Mouse (Mus musculus): ENCODE results near the gene Nrxn2. TPM values are rescaled to one million over a fixed set of nuclear protein-coding genes. Genes with fewer than 3 reads are reported as not detected.

The Nrxn2 gene
- total RNA-seq, 2 experiments from 2014 or later = 7.5 to 14.5 TPM

DNA sequence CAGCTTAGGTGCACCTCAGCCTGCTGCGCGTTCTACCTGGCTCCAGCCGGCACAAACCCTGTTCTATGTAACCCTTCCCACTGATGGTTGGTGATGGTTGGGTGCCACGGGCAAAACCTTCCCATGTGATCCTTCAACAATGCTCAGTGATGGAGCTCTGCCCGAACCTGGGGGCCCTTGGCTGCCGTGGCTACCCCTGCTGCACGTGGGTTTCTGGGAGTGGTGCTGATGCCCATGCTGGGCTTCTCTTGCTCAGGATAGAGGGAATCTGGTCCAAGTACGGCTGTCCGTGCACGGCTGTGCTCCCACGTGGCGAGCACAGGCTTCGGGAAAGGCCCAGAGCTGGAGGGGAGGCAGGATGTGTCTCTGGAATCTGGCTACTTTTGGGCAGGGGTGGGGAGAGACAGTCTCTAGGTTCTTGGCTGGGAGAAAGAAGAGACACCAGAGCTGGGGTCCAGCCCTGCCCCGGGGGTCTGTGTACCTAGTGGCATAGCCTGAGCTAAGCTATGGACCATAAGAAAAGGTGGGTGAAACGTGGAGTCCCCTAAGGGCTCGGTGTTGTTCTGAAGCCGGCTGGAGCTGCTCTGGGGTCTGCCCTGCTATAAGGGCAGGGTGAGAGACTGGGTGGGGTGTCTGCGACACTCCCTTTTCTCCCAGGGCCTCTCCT, 76.1 kb downstream of the Nrxn2 start:
- DNase-seq = no peak

GRCm38 (mm10) chr19:6495714-6496113, 77.2 kb downstream of the Nrxn2 start:
- no peak for DNase-seq

- DNase-seq = no peak
Measured at GRCm38 (mm10) chr19:6496462-6497149, 78.1 kb downstream of the Nrxn2 start.

DNA sequence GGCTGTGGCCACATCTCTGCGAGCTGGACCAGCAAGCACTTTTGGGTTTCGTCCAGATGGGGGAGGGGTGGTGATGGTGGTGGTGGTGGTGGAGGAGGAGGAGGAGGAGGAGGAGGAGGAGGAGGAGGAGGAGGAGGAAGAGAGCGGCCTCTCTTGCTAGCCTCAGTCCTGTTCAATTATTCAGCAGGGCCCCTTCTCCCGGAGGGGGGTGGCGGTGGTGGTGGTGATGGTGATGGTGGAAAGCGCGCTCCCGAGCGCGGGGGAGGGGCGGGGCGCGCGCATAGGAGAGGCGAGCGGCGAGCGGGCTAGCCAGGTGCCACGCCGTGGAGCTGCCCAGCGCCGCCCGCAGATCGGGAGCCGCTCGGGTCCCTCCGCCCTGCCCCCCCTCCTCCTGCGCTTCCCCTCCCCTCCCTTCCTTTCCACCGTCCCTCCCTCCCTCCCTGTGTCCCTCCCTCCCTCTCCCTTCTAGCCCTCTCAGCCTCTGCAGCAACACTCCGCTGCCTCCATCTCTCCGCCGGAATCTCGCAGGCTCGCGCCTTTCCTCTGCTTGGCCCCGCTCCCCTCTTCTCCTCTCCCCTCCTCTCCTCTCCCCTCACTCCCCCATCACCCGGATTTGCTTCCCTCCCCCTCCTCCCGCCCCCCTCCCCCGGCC, 78.7 kb downstream of the Nrxn2 start:
- DNase-seq = peak; percentile 29

- no peak for DNase-seq
Measured at GRCm38 (mm10) chr19:6497803-6498202, 79.3 kb downstream of the Nrxn2 start.

GRCm38 (mm10) chr19:6498350-6499131, 80.0 kb downstream of the Nrxn2 start:
- no peak for DNase-seq

DNA sequence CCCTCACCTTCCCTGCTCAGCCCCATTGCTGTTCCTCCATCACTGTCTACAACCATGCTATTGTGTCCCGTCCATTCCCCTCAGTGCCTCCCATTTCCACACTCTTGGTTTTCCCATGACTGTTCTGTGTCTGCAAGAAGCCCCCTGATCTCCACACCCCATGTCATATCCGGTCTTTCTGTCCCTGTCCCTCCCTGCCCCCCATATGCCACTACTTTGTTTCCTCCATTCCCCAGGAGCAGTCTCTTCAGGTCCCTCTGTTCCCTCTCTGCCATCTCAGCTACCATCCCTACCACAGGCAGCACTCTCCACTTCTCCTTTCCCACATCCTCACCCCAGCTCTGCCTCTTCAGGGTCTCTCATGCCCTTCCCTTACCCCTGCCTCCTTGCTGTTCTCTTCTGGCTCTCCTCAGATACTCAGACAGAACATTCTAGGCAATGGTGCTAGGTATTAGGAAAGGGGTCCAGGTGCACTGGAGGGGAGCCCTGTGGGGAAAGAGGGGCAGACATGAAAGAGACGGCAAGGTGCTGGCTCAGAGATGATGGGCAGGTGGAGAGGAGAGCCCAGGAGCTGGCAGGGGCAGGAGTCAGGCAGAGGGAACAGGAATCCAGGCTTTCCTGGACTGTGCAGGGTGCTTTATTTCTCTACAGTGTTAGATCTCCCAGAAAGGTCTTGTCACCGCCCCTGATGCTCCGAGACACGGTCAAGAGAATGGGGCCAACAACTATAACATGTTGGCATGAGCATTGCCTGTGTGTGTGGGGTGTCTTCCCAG, 81.5 kb downstream of the Nrxn2 start:
- DNase-seq = no peak

DNA sequence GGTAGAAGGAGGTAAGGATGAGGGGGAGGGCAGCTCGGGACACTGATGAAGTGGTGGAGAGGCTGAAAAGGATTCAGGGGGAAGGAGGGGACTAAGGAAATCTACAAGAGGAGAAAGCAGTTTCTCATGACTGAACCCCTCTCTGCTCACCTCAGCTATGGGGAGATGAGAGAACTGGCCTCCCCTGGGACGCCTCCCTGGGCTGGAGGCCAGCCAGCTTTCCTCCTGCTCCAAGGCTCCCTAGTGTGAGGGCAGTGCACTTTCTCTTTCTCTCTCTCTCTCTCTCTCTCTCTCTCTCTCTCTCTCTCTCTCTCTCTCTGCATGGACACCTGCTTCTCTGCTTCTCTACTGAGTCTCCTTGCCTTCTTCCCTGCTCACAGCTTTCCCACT, 82.1 kb downstream of the Nrxn2 start:
- DNase-seq = no peak

DNA sequence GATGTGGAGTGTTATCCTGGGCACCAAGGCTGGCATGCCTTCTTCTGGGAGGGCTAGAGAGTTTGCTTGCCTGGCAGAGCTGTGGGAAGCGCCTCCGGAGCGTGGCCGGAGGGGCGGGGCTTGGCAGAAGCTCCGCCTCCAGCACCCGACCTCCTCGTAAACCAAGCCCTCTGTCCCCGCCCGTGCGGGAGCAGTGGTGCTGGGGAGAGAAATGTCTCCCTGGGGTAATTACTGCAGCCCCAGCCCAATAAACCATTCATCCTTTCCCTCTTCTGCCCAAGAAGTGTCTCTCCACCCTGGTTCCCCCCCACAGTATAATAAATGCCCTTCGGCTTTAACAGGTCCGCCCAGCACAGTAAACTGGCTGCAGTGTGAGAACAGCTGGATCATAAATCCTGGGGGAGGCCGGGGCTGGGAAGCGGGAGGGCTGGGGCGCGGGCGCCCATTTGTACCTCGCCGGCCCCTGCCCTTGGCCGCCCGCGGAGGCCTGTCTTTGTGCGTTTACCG, 83.6 kb downstream of the Nrxn2 start:
- peak; percentile 72 for DNase-seq

GRCm38 (mm10) chr19:6502543-6503319, 84.2 kb downstream of the Nrxn2 start:
- peak; percentile 83 for DNase-seq

DNA sequence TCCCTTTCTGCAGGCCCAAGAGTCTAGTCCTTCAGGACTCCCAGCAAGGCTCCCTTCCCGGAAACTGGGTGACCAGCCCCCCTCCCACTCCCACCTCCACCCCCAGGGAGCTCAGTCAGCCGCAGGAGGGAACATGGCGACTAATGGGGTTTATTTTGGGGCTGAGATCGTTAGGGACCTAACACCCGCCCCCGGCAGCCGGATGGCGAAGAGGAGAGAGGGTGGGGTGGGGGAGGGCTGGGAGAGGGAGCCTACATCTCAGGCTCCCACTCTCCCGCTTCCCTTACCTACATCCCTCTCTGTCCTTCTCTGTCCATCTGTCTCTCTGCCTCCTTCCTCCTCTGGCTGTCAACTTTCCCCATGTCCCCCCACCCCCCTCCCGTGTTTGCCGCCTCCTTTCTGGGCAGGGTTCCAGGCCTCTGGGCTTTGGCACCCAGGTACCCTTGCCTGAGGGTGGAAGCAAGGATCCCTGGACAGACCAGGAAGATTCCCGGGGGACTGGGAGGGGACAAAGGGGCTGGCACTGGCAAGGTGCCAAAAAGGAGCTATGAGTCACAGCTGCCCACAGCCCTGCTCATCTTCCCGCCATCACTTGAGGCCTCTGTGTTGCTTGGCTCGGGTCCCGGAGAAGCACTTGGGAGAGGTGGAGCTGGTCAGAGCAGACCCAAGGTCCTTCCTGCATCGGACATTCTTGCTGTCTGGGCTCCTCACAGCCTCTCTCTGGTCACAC, 85.6 kb downstream of the Nrxn2 start:
- DNase-seq = peak; percentile 69

DNA sequence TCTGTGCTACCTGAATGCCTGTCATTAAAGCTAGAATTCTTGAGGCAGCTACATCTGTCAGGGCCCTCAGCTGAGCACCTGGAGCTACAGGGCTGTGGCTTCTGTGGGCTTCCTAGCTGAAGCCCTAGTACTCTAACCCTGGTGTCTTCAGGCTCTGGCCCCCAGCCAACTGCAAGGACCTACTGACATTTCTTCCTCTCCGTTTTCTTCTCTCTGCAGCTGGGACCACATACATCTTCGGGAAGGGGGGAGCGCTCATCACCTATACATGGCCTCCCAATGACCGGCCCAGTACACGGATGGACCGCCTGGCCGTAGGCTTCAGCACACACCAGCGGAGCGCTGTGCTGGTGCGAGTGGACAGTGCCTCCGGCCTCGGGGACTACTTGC, 86.1 kb downstream of the Nrxn2 start:
- DNase-seq = no peak

DNA sequence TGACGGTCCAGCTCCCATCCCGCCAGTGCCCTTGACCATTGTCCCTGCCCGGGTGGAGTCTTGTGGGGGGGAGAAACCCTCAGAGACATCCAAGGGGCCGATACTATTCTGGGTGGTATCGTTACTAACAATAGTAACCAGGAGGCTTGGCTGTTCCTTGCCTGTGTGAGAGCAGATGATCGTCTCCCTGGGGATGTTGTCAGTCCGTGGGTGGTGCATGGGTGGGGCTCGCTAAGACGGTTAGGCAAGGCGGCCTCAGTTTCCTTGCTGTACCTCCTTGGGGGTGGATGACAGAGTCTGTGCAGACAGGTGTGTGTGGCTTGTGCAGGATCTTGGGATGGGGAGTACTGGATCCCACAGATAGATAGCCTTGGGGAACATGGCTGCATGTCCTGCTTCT, 88.9 kb downstream of the Nrxn2 start:
- no peak for DNase-seq

DNA sequence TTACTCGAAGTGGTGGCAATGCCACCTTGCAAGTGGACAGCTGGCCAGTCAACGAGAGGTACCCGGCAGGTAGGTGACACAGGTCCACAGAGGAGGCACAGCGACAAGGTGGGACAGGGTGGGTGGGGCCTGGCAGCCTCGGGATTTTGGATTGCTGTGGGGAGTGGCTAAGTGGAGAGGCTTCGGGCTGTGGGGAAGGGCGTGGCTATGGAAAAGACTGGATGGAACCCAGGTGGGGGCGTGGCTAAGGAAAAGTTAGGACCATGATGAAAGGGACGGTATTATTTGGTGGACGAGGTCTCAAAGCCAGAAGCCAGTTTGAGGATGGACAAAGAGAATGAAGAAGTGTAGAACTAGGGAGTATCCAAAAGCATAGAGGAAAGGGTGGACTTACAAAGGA, 91.3 kb downstream of the Nrxn2 start:
- DNase-seq = no peak

GRCm38 (mm10) chr19:6510546-6510945, 92.0 kb downstream of the Nrxn2 start:
- DNase-seq = no peak

DNA sequence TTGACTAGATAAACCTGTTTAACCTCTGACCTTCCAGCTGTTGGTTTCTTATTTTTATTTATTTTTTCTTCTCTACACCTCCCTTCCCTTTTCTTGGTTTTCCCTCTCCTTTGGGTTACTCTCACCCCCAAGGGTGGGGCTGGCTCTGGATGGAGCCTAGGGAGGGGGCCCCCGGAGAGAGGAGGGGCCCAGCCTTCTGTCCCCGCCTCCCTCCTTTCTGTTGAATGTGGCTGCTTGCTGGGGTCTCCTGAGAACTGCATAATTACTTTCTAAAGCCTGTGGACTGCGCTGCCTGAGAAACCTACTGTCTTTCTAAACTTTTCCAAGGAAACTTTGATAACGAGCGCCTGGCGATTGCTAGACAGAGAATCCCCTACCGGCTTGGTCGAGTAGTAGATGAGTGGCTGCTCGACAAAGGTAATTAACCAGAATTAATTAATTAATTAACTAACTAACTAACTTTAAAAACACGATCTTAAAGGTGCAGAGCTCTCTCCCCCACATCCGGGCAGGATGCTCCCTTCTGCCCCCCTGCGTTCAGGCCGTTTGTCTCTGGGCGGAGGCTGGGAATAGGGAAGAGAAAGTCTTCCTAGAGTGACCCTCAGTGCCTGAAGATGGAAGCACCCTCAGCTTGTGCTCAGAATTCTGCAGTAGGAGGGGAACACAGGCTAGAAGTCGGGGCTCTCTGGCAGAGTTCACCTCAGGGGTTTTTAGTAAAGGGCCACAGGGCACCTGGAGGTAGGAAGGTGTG, 95.0 kb downstream of the Nrxn2 start:
- DNase-seq = no peak

- no peak for DNase-seq
Measured at GRCm38 (mm10) chr19:6514940-6515339, 96.4 kb downstream of the Nrxn2 start.

DNA sequence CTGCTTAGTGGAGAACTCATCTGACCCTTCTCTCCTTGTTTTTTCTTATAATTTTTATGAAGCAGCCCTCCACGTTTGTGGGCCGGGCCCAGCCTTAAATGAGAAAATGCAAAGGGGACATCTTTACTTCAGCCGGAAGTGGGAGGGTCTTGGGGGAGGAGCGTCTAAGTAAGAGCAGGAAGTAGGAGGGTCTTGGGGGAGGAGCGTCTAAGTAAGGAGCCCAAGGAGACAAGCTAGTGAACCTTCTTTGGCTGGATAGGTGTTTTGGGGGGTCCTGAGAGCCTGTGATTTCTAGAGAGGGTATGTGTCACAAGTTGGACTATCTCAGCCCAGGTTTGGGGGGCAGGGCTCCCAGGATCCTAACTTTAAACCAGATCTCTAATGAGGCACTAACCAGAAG, 96.9 kb downstream of the Nrxn2 start:
- no peak for DNase-seq

GRCm38 (mm10) chr19:6516153-6516552, 97.6 kb downstream of the Nrxn2 start:
- no peak for DNase-seq

DNA sequence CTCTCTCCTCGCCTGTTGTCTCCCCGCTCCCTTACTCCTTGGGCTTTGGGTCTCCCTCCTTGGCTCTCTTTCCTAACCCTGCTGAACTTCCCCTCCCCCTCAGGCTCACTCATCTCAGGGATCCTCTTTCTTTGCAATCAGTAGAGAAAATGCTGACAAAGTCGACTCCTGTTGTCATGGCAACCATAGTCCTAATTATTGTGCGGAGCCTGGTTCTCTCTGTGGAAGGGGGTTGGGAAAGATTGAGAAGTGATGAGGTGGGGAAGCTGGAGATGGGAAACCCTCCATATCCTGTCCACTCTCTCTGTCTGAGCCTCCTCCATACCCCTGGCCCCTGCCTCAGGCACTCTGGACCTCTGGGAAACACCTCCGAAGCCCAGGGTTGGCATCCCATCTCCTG, 100.1 kb downstream of the Nrxn2 start:
- DNase-seq = no peak
